Mouse (Mus musculus) intestine, embryonic 16.5 days (tissue): ENCODE measurements around the gene Scgb1b24. TPM values are rescaled to one million over a fixed set of nuclear protein-coding genes. Genes with fewer than 3 reads are reported as not detected.

Source experiments
- ATAC-seq: fragments of 200-750 bp; cut with Nextera tagmentation; 2 replicates; pipeline ENCODE4 v1.8.0; 2017; ENCODE audit warnings: moderate TSS enrichment, moderate library complexity
- H3K27ac ChIP-seq: fragments of 300-500 bp; sonication (generic); 2 replicates; pipeline ENCODE4 v1.5.1; 2014; ENCODE audit warnings: mild to moderate bottlenecking, low read length
- H3K27me3 ChIP-seq: fragments of 300-500 bp; sonication (generic); replicated peaks from 2 replicates; pipeline ENCODE4 v1.6.1; 2014; ENCODE audit warnings: low read length, control low read depth, mixed read lengths; ENCODE audit not compliant: control insufficient read depth, insufficient read depth
- H3K36me3 ChIP-seq: fragments of 300-500 bp; sonication (generic); 2 replicates; pipeline ENCODE4 v1.6.1; 2014; ENCODE audit warnings: low read length, control low read depth; ENCODE audit not compliant: control insufficient read depth, insufficient read depth
- H3K4me1 ChIP-seq: fragments of 300-500 bp; sonication (generic); 2 replicates; pipeline ENCODE4 v1.6.1; 2014; ENCODE audit warnings: low read length, control low read depth, mixed read lengths; ENCODE audit not compliant: control insufficient read depth, insufficient read depth
- H3K4me2 ChIP-seq: fragments of 300-500 bp; sonication (generic); 2 replicates; pipeline ENCODE4 v1.6.1; 2014; ENCODE audit warnings: low read depth, low read length, control low read depth
- H3K4me3 ChIP-seq: fragments of 300-500 bp; sonication (generic); 2 replicates; pipeline ENCODE4 v1.5.1; 2014; ENCODE audit warnings: mild to moderate bottlenecking, low read length
- H3K9ac ChIP-seq: fragments of 300-500 bp; sonication (generic); 2 replicates; pipeline ENCODE4 v1.6.1; 2014; ENCODE audit warnings: low read depth, low read length
- H3K9me3 ChIP-seq: fragments of 300-500 bp; sonication (generic); 2 replicates; pipeline ENCODE4 v1.6.1; 2016; ENCODE audit warnings: low read length, control low read depth; ENCODE audit not compliant: control insufficient read depth
- WGBS: fragments of 180-500 bp; shearing (Covaris S2); extraction: QIAGEN DNeasy Blood & Tissue Kit; methylation state at CpG from one replicate; pipeline ENCODE4 v1.1.7; 2014; 5-methylcytosine and 5-hydroxymethylcytosine counted together
- polyA plus RNA-seq: library from polyadenylated mRNA; unstranded; fragments of >200 nt; fragmentation: Nextera tagmentation; extraction: Ambion mirVana; gene quantifications from 2 replicates; pipeline ENCODE4 v1.2.1, GENCODE M21; 2015

The Scgb1b24 gene
- polyA plus RNA-seq = not detected in 2 replicates

DNA sequence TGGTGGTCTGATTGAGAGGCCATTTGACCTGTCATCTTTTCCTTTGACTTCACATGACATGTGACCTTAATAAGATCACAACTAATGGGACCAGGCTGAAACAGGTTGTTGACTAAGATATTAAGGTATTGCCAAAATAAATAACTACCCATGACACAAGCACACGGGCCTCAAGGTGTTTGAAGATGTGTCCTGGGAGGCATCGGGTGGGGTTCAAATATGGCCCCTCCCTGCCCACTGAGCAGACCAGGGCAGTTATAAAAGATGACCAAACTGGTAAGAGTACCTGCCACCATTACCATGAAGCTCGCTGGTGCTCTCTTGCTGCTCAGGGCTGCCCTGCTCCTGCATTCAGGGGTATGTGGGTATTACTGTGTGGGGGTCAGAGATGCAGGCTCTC lies at the start of gene Scgb1b24:
Gene Scgb1b24 (plus strand): TSS at position 301 of the 400 bp plus-strand sequence.
- Histone ChIP-seq H3K9ac (no peak within 1 kb of the TSS), H3K4me1 (no peaks in the 10 kb centered on the region), H3K4me2 (no peak within 1 kb of the TSS), H3K4me3 (no peak within 1 kb of the TSS), H3K27ac (no peak within 1 kb of the TSS), H3K36me3 (no peaks in the 10 kb centered on the region), H3K9me3 (peaks cover 14% of the 10 kb centered on the region), H3K27me3 (no peaks in the 10 kb centered on the region)
- no peak for ATAC-seq
- WGBS = 83% methylated on average over 3 of the region's 3 CpGs

- no peak within 1 kb of the TSS for H3K27ac ChIP-seq
- H3K36me3 ChIP-seq = no peaks in the 10 kb centered on the region
- H3K27me3 ChIP-seq = no peaks in the 10 kb centered on the region
- H3K4me1 ChIP-seq = no peaks in the 10 kb centered on the region
- no peak within 1 kb of the TSS for H3K4me2 ChIP-seq
- no peak for ATAC-seq
- no peak within 1 kb of the TSS for H3K9ac ChIP-seq
- no peak within 1 kb of the TSS for H3K4me3 ChIP-seq
- 77% methylated on average over 2 of the region's 2 CpGs for WGBS
- H3K9me3 ChIP-seq = peaks cover 18% of the 10 kb centered on the region
Measured at GRCm38 (mm10) chr7:33739212-33739611, 4.4 kb upstream of the Scgb1b24 start, which contains the start of gene Scgb2b24. TSS of gene Scgb2b24 (minus strand) at chr7:33739312.

Other genes with a start within 250 kb of the Scgb1b24 start
- gene Scgb2b21, start 223.3 kb upstream of the Scgb1b24 start, polyA plus RNA-seq = not detected in 2 replicates
- not detected in 2 replicates for gene Scgb2b24, start 4.5 kb upstream of the Scgb1b24 start, polyA plus RNA-seq
- gene Scgb2b26, start 201.2 kb downstream of the Scgb1b24 start, polyA plus RNA-seq = not detected in 2 replicates